Mouse (Mus musculus) cerebellum, adult 11-12 months (tissue): ENCODE measurements around the gene Atp6v0d1.
"Not testable (repeated sequence)": the region's sequence is repeated elsewhere in the genome, so short reads cannot be mapped to it uniquely, and the experiment has no call there.

Experiments used
- DNase-seq: peaks from one replicate; pipeline ENCODE4 v3.0.0; 2022

Atp6v0d1 gene

GRCm38 (mm10) chr8:105573427-105573826 is 7.6 kb upstream of the Atp6v0d1 start:
- no peak for DNase-seq

- DNase-seq: no peak
These were observed 6.0 kb upstream of the Atp6v0d1 start for GRCm38 (mm10) chr8:105571810-105572209.

GRCm38 (mm10) chr8:105566703-105567595 is 1.1 kb upstream of the Atp6v0d1 start:
- peak; percentile 65 for DNase-seq

GRCm38 (mm10) chr8:105565401-105565881 is 406 bp downstream of the Atp6v0d1 start:
- DNase-seq: no peak

- DNase-seq: not testable (repeated sequence)
These were observed 1.1 kb downstream of the Atp6v0d1 start for GRCm38 (mm10) chr8:105564573-105565229.

- DNase-seq: no peak
These were observed 2.0 kb downstream of the Atp6v0d1 start for GRCm38 (mm10) chr8:105563871-105564270.

- no peak for DNase-seq
These were observed 3.0 kb downstream of the Atp6v0d1 start for GRCm38 (mm10) chr8:105562863-105563262.

- no peak for DNase-seq
These were observed 10.6 kb downstream of the Atp6v0d1 start for GRCm38 (mm10) chr8:105555230-105555629.

GRCm38 (mm10) chr8:105554087-105554486 is 11.8 kb downstream of the Atp6v0d1 start:
- DNase-seq: peak; percentile 71

- DNase-seq: no peak
These were observed 13.0 kb downstream of the Atp6v0d1 start for GRCm38 (mm10) chr8:105552824-105553223.

GRCm38 (mm10) chr8:105552032-105552431 is 13.8 kb downstream of the Atp6v0d1 start:
- DNase-seq: no peak

GRCm38 (mm10) chr8:105550083-105550482 is 15.8 kb downstream of the Atp6v0d1 start:
- no peak for DNase-seq

- DNase-seq: no peak
These were observed 16.3 kb downstream of the Atp6v0d1 start for GRCm38 (mm10) chr8:105549506-105549905.

GRCm38 (mm10) chr8:105546384-105547350 is 19.2 kb downstream of the Atp6v0d1 start:
- DNase-seq: no peak

GRCm38 (mm10) chr8:105545249-105545648 is 20.6 kb downstream of the Atp6v0d1 start:
- no peak for DNase-seq

- no peak for DNase-seq
These were observed 21.2 kb downstream of the Atp6v0d1 start for GRCm38 (mm10) chr8:105544544-105545205.

GRCm38 (mm10) chr8:105543703-105544102 is 22.1 kb downstream of the Atp6v0d1 start:
- DNase-seq: no peak

GRCm38 (mm10) chr8:105542808-105543207 is 23.0 kb downstream of the Atp6v0d1 start:
- DNase-seq: no peak

- DNase-seq: no peak
These were observed 23.7 kb downstream of the Atp6v0d1 start for GRCm38 (mm10) chr8:105542032-105542656.

- no peak for DNase-seq
These were observed 26.9 kb downstream of the Atp6v0d1 start for GRCm38 (mm10) chr8:105538940-105539339.

GRCm38 (mm10) chr8:105537011-105537677 is 28.7 kb downstream of the Atp6v0d1 start:
- peak; percentile 86 for DNase-seq
